Mouse (Mus musculus) thymus, adult 2 months (tissue): ENCODE measurements around the gene Tomm34. TPM values are rescaled to one million over a fixed set of nuclear protein-coding genes. Genes with fewer than 3 reads are reported as not detected.
A peak's percentile ranks its signal among the peaks of the same experiment; 100 is the strongest.

Source experiments
- DNase-seq: peaks from one replicate; pipeline ENCODE4 v3.0.0; 2021
- H3K27ac ChIP-seq: fragments of 200-500 bp; 2 replicates; pipeline ENCODE4 v1.5.1; 2012; ENCODE audit warnings: low read length, control low read depth; ENCODE audit not compliant: control insufficient read depth, insufficient read depth
- H3K27me3 ChIP-seq: fragments of 200-500 bp; 2 replicates; pipeline ENCODE4 v1.6.1; 2012; ENCODE audit warnings: mild to moderate bottlenecking, low read length, moderate library complexity, mixed read lengths; ENCODE audit not compliant: control insufficient read depth, insufficient read depth
- H3K36me3 ChIP-seq: fragments of 200-500 bp; 2 replicates; pipeline ENCODE4 v1.6.1; 2012; ENCODE audit warnings: mild to moderate bottlenecking, low read length, moderate library complexity; ENCODE audit not compliant: control insufficient read depth, insufficient read depth
- H3K4me1 ChIP-seq: fragments of 200-500 bp; replicated peaks from 2 replicates; pipeline ENCODE4 v1.6.1; 2012; ENCODE audit warnings: low read length; ENCODE audit not compliant: control insufficient read depth, insufficient read depth
- H3K4me3 ChIP-seq: fragments of 200-500 bp; 2 replicates; pipeline ENCODE4 v1.5.1; 2012; ENCODE audit warnings: mild to moderate bottlenecking, low read length, control low read depth, moderate library complexity; ENCODE audit not compliant: control insufficient read depth, insufficient read depth
- CTCF ChIP-seq: fragments of 200-500 bp; IDR thresholded peaks from 2 replicates; pipeline ENCODE4 v1.5.1; 2012; ENCODE audit warnings: mild to moderate bottlenecking, control low read depth, low read length, moderate library complexity, borderline replicate concordance; ENCODE audit not compliant: control insufficient read depth, poor library complexity, insufficient read depth; ENCODE audit errors: extremely low read depth
- POLR2A ChIP-seq: fragments of 200-500 bp; IDR thresholded peaks from 2 replicates; pipeline ENCODE4 v1.6.1; 2012; ENCODE audit warnings: mild to moderate bottlenecking, low read length, control low read depth, moderate library complexity; ENCODE audit not compliant: control insufficient read depth, poor library complexity, insufficient read depth; ENCODE audit errors: extremely low read depth
- WGBS: fragments of 180-500 bp; shearing (Covaris S2); methylation state at CpG from one replicate; pipeline ENCODE4 v1.1.7; 2018; 5-methylcytosine and 5-hydroxymethylcytosine counted together
- polyA plus RNA-seq: library from polyadenylated mRNA; depleted of rRNA; stranded (reverse); fragments of >200 nt; gene quantifications from 2 replicates; pipeline ENCODE4 v1.2.3, GENCODE M21; 2012; rRNA removed

Tomm34 gene
- 83.7 and 93.8 TPM in 2 replicates for polyA plus RNA-seq

GRCm38 (mm10) chr2:164070765-164071436 is at the start of gene Tomm34:
TSS of gene Tomm34 (minus strand) at chr2:164071169.
- peak within 1 kb of the TSS; percentile 13 for H3K27ac ChIP-seq
- H3K4me1 ChIP-seq: peaks cover 10% of the 10 kb centered on the region
- peaks cover 7% of the 10 kb centered on the region for H3K36me3 ChIP-seq
- DNase-seq: peak; percentile 91
- 2% methylated on average over 55 of the region's 55 CpGs for WGBS
- peak within 1 kb of the TSS; percentile 64 for H3K4me3 ChIP-seq
- TF ChIP-seq POLR2A (peak; percentile 58; the same call in 1 of the 2 replicates), CTCF (no peak)
- no peaks in the 10 kb centered on the region for H3K27me3 ChIP-seq

- DNase-seq: no peak
- TF ChIP-seq POLR2A (no peak), CTCF (no peak)
- peaks cover 86% of the 10 kb centered on the region for H3K36me3 ChIP-seq
- H3K27me3 ChIP-seq: no peaks in the 10 kb centered on the region
- no peak overlapping the region for H3K4me3 ChIP-seq
- WGBS: 97% methylated on average over 6 of the region's 6 CpGs
- no peak overlapping the region for H3K27ac ChIP-seq
- no peaks in the 10 kb centered on the region for H3K4me1 ChIP-seq
Measured at GRCm38 (mm10) chr2:164119503-164119902, 48.5 kb upstream of the Tomm34 start.

GRCm38 (mm10) chr2:164115531-164115930 is 44.6 kb upstream of the Tomm34 start:
- no peaks in the 10 kb centered on the region for H3K27me3 ChIP-seq
- no peak for TF ChIP-seq POLR2A
- no peak for TF ChIP-seq CTCF
- WGBS: 95% methylated on average over 10 of the region's 10 CpGs
- H3K4me1 ChIP-seq: no peaks in the 10 kb centered on the region
- no peak overlapping the region for H3K4me3 ChIP-seq
- H3K36me3 ChIP-seq: peaks cover 70% of the 10 kb centered on the region
- no peak for DNase-seq
- no peak overlapping the region for H3K27ac ChIP-seq

DNA sequence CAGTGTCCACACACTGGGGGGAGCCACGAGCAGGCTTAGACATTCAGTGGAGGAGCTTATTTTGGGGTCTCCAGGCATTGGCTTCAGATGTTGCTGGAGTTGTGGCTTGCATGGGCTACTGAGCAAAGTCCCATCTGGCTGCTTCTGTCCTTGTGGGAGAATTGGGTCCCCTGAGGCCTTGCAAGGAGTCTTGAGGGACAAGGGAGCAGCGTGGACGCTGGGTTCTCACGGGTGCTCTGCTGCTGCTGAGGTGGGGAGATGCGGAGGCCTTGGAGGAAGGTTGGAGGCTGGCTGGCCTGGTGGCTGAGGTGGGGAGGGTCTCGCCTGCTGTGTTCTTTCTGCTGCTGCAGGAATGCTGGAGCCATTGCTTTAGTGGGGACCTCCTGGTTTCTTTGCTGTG is 43.1 kb upstream of the Tomm34 start:
- Histone ChIP-seq H3K4me1 (no peaks in the 10 kb centered on the region), H3K27me3 (no peaks in the 10 kb centered on the region), H3K36me3 (peaks cover 63% of the 10 kb centered on the region), H3K4me3 (no peak overlapping the region), H3K27ac (no peak overlapping the region)
- TF ChIP-seq POLR2A: no peak
- no peak for TF ChIP-seq CTCF
- DNase-seq: no peak
- 98% methylated on average over 6 of the region's 6 CpGs for WGBS

DNA sequence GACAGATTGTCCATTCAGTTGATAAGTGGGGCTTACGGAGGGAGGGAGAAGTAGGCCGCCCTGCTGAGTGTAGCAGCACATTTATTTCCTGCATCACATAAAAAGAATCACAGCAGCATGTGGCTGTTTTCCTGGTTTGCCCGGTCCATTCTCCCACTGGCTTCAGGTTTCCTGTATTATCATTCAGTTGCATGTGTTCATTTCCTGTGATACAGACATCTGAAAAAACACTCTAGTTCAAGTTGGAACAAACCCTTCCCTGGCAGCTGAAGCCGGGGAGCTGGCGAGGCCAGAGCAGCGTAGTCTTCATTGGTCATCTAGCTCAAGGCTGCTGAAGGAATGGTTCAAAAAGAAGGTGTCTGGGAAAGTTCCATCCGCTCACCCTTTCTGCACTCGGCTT is 40.6 kb upstream of the Tomm34 start:
- no peak for TF ChIP-seq CTCF
- no peak for TF ChIP-seq POLR2A
- Histone ChIP-seq H3K27ac (no peak overlapping the region), H3K4me3 (no peak overlapping the region), H3K36me3 (peaks cover 64% of the 10 kb centered on the region), H3K4me1 (no peaks in the 10 kb centered on the region), H3K27me3 (no peaks in the 10 kb centered on the region)
- 93% methylated on average over 8 of the region's 8 CpGs for WGBS
- no peak for DNase-seq

- H3K27ac ChIP-seq: no peak overlapping the region
- TF ChIP-seq CTCF: no peak
- TF ChIP-seq POLR2A: no peak
- H3K4me3 ChIP-seq: no peak overlapping the region
- no peaks in the 10 kb centered on the region for H3K4me1 ChIP-seq
- no peaks in the 10 kb centered on the region for H3K27me3 ChIP-seq
- WGBS: 95% methylated on average over 4 of the region's 4 CpGs
- peaks cover 68% of the 10 kb centered on the region for H3K36me3 ChIP-seq
- DNase-seq: no peak
Measured at GRCm38 (mm10) chr2:164108501-164108900, 37.5 kb upstream of the Tomm34 start.
